Mouse (Mus musculus) embryo, embryonic 9.5 days (tissue): Measurements from ENCODE around the gene Serpine2.

Source experiments
- DNase-seq: peaks from one replicate; pipeline ENCODE4 v3.0.0-alpha.2; 2017; ENCODE audit errors: extremely low spot score

Gene Serpine2

GRCm38 (mm10) chr1:79757161-79757560, 103.8 kb downstream of the Serpine2 start:
- DNase-seq, result no peak

DNA sequence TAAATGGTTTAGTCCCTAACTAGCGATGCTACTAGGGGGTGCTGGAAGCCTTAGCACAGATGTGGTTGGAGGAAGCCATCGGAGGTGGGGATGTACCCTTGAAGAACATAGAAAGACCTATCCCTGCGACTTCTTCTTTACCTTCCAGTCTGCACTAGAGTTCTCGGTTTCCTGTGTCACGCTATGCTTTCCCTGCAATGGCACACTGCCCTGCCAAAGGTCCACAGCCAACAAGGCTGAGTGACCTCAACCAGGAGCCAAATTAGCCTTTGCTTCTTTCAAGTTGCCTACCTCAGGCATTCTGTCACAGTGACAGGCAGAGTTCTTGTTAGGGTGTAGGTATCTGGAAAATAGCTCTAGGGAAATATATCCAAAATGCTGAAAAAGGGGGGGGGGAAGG, 104.6 kb downstream of the Serpine2 start:
- no peak for DNase-seq

GRCm38 (mm10) chr1:79755376-79755775, 105.6 kb downstream of the Serpine2 start:
- DNase-seq, result no peak

DNA sequence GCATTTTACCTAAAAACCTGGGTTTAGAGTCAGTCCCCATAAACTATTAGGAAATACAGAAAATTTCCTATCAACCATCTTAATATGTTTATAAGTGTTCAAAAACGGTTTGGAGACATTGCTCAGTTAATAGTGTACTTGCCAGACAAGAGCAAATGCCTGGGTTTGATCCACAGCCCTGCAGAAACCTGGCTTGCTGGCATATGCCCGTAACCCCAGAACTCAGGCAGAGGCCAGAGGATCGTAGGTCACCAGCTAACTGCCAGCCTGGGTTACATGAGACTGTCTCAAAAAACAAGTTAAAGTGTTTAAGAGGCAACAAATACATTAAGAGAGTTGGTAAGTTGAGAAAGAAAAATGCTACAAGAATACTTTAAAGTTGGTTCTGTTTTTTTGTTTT, 106.0 kb downstream of the Serpine2 start:
- no peak for DNase-seq

DNA sequence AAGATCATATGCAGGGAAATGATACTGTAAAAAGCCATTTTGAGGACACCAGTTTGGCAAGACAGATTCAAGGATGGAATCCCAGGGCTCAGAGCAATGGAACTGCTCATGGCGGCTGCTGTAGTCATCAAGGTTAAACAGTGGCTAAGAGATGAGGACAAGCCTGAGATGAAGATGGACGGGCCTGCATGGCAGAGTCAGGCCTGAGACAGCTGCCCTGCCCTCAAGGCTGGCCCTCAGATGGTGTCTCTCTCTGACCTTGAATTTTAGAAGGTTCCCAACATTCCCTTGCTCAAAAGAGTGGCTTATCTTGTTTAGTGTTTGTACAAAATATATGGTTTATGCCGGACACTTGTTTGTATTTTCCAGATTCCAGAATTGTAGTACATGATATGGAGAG, 107.5 kb downstream of the Serpine2 start:
- no peak for DNase-seq

DNA sequence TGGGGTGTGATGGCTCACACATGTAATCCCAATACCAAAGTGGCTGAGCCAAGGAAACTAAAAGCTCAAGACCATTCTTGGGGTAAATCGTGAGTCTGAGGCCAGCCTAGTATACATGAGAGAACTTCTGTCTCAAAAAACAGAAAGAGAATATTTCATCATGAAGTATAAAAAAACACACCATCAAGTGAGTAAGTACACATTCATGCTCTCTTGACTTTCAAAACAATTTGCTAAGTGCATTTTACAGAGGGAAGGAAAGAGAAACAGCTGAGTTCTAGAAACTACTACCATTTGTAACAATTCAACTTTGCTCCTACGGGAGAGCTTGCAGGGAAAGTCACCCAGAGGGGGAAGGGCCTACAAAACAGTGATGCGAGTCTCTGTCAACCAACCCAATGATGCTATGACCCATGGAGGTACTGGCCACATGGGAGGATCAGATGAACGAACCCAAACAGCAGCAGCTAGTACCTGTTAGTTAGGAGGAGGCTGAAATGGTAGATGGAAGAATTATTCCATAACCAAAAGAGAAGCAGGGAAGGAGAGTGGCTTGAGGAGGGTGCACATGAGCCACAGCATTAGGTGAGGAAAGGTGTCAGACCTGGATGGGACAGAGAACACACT, 108.2 kb downstream of the Serpine2 start:
- no peak for DNase-seq

DNA sequence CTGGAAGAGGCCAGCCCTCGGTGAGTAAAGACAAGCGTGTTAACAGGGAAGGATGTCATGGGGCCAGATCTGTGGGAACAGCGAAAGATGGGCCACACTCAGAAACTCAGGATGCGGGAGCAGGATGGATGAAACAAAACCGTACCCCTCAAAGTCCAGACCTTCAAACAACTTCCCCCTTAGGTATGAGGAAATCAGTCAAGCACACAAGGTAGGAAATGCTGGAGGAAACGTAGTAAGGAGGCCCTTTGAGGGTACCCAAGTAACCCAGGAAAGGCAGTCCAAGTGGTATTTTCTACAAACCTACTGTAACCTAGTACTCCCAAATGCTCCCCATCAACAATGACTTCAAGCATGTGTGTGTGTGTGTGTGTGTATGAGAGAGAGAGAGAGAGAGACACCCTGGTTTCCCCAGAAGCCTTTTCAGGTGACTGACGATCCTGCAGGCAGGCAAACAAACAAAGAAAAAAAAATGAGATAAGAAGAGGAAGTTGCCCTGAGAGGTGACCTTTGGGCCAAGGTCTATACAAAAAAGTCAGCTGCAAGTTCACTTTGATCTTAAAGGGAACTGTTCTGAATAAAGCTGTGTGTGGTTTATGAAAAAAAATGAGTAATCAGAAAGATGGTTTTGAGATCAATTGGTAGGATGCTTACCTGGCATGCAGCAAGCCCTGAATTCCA, 108.8 kb downstream of the Serpine2 start:
- DNase-seq, result no peak

- DNase-seq, result no peak
Measured at GRCm38 (mm10) chr1:79751186-79751585, 109.8 kb downstream of the Serpine2 start.

DNA sequence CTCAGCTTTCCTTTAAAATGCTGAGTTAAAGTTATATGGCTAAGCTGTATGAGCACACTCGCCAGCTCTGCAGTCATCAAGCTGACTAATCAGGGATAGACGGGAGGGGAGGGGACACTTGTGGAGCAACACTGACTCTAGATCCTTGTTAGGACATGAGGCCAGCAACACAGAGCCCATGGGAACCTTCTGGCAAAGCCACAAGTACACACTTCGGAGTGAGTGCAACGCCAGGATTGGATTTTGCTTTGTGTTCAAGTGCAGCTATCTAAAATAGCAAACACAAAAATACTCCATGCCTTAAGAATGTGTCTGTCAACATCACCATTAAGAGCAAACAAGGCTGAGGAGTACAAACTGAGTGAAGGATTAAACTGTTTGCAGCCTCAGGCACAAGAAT, 114.9 kb downstream of the Serpine2 start:
- no peak for DNase-seq
